Mouse (Mus musculus) neural tube, embryonic 12.5 days (tissue): ENCODE data around the gene Dhrs11. TPM values are rescaled to one million over a fixed set of nuclear protein-coding genes. Genes with fewer than 3 reads are reported as not detected.
A peak's percentile ranks its signal among the peaks of the same experiment; 100 is the strongest.
"Not testable (repeated sequence)": the region's sequence is repeated elsewhere in the genome, so short reads cannot be mapped to it uniquely, and the experiment has no call there.

Experiments used
- ATAC-seq: fragments of 200-750 bp; cut with Nextera tagmentation; 2 replicates; pipeline ENCODE4 v1.8.0; 2017; ENCODE audit warnings: low read depth, mild to moderate bottlenecking, moderate TSS enrichment, moderate library complexity; ENCODE audit not compliant: low FRiP score
- H3K27ac ChIP-seq: fragments of 300-500 bp; sonication (generic); 2 replicates; pipeline ENCODE4 v1.5.1; 2016
- H3K27me3 ChIP-seq: fragments of 300-500 bp; sonication (generic); replicated peaks from 2 replicates; pipeline ENCODE4 v1.6.1; 2016; ENCODE audit warnings: mild to moderate bottlenecking
- H3K36me3 ChIP-seq: fragments of 300-500 bp; sonication (generic); 2 replicates; pipeline ENCODE4 v1.6.1; 2016; ENCODE audit warnings: mild to moderate bottlenecking
- H3K4me1 ChIP-seq: fragments of 300-500 bp; sonication (generic); 2 replicates; pipeline ENCODE4 v1.6.1; 2016
- H3K4me2 ChIP-seq: fragments of 300-500 bp; sonication (generic); replicated peaks from 2 replicates; pipeline ENCODE4 v1.6.1; 2016; ENCODE audit warnings: mild to moderate bottlenecking
- H3K4me3 ChIP-seq: fragments of 300-500 bp; sonication (generic); 2 replicates; pipeline ENCODE4 v1.5.1; 2016
- H3K9ac ChIP-seq: fragments of 300-500 bp; sonication (generic); 2 replicates; pipeline ENCODE4 v1.6.1; 2016; ENCODE audit warnings: mild to moderate bottlenecking
- H3K9me3 ChIP-seq: fragments of 300-500 bp; sonication (generic); 2 replicates; pipeline ENCODE4 v1.6.1; 2016; ENCODE audit warnings: mild to moderate bottlenecking
- WGBS: fragments of 180-500 bp; shearing (Covaris S2); methylation state at CpG from one replicate; pipeline ENCODE4 v1.1.7; 2016; 5-methylcytosine and 5-hydroxymethylcytosine counted together
- polyA plus RNA-seq: library from polyadenylated mRNA; unstranded; fragments of >200 nt; fragmentation: Nextera tagmentation; extraction: Ambion mirVana; gene quantifications from 2 replicates; pipeline ENCODE4 v1.2.1, GENCODE M21; 2016

Gene Dhrs11
- polyA plus RNA-seq, 1 experiment from 2014 or later: 8.9 TPM

GRCm38 (mm10) chr11:84847475-84848090 lies 18.8 kb upstream of the Dhrs11 start:
- Histone ChIP-seq H3K9me3 (no peaks in the 10 kb centered on the region), H3K4me2 (no peak overlapping the region), H3K4me1 (no peaks in the 10 kb centered on the region), H3K36me3 (peaks cover 57% of the 10 kb centered on the region), H3K4me3 (no peak overlapping the region), H3K9ac (no peak overlapping the region), H3K27me3 (no peaks in the 10 kb centered on the region), H3K27ac (no peak overlapping the region)
- ATAC-seq: no peak
- whole genome bisulfite sequencing: 77% methylated on average over 7 of the region's 7 CpGs

GRCm38 (mm10) chr11:84846741-84847474 lies 18.1 kb upstream of the Dhrs11 start:
- H3K27me3 ChIP-seq: no peaks in the 10 kb centered on the region
- H3K4me3 ChIP-seq: no peak overlapping the region
- no peaks in the 10 kb centered on the region for H3K4me1 ChIP-seq
- H3K9me3 ChIP-seq: no peaks in the 10 kb centered on the region
- peaks cover 51% of the 10 kb centered on the region for H3K36me3 ChIP-seq
- ATAC-seq: no peak
- no peak overlapping the region for H3K4me2 ChIP-seq
- WGBS: 94% methylated on average over 15 of the region's 15 CpGs
- H3K27ac ChIP-seq: no peak overlapping the region
- no peak overlapping the region for H3K9ac ChIP-seq

GRCm38 (mm10) chr11:84839330-84839729 lies 10.5 kb upstream of the Dhrs11 start:
- Histone ChIP-seq H3K27ac (no peak overlapping the region), H3K36me3 (peaks cover 59% of the 10 kb centered on the region), H3K27me3 (no peaks in the 10 kb centered on the region), H3K9ac (no peak overlapping the region), H3K4me3 (no peak overlapping the region), H3K4me1 (no peaks in the 10 kb centered on the region), H3K4me2 (no peak overlapping the region), H3K9me3 (no peaks in the 10 kb centered on the region)
- WGBS: 93% methylated on average over 2 of the region's 2 CpGs
- ATAC-seq: no peak

GRCm38 (mm10) chr11:84829495-84829894 lies 701 bp upstream of the Dhrs11 start:
- not testable (repeated sequence) for ATAC-seq, H3K9me3 ChIP-seq, H3K27me3 ChIP-seq, H3K4me1 ChIP-seq
- Histone ChIP-seq H3K27ac (0 out of 2 replicates have a peak overlapping the region, but pooled peaks have one; percentile 1), H3K4me2 (peak overlapping the region; percentile 95), H3K4me3 (peak overlapping the region; percentile 57), H3K9ac (peak overlapping the region; percentile 77), H3K36me3 (peaks cover 29% of the 10 kb centered on the region)
- 82% methylated on average over 11 of the region's 11 CpGs for WGBS

- H3K4me3 ChIP-seq: peak overlapping the region; percentile 57
- peak overlapping the region; percentile 95 for H3K4me2 ChIP-seq
- no peaks in the 10 kb centered on the region for H3K27me3 ChIP-seq
- H3K9me3 ChIP-seq: no peaks in the 10 kb centered on the region
- no peak overlapping the region for H3K9ac ChIP-seq
- ATAC-seq: no peak
- H3K27ac ChIP-seq: no peak overlapping the region
- H3K4me1 ChIP-seq: peaks cover 6% of the 10 kb centered on the region; the same call in 1 of the 2 replicates
- 48% methylated on average over 3 of the region's 3 CpGs for WGBS
- H3K36me3 ChIP-seq: peaks cover 16% of the 10 kb centered on the region
These were observed 792 bp downstream of the Dhrs11 start for GRCm38 (mm10) chr11:84827901-84828503.

- ATAC-seq: no peak
- no peak overlapping the region for H3K4me3 ChIP-seq
These were observed 1.3 kb downstream of the Dhrs11 start for GRCm38 (mm10) chr11:84827492-84827891.

GRCm38 (mm10) chr11:84826185-84826584 lies 2.6 kb downstream of the Dhrs11 start:
- no peak for ATAC-seq
- Histone ChIP-seq H3K9ac (no peak overlapping the region), H3K4me1 (peaks cover 6% of the 10 kb centered on the region; the same call in 1 of the 2 replicates), H3K27ac (no peak overlapping the region), H3K27me3 (no peaks in the 10 kb centered on the region), H3K4me3 (no peak overlapping the region), H3K36me3 (0 out of 2 replicates have a peak, but pooled peaks cover 3% of the 10 kb centered on the region), H3K4me2 (no peak overlapping the region), H3K9me3 (no peaks in the 10 kb centered on the region)
- WGBS: 76% methylated on average over 3 of the region's 3 CpGs

More at GRCm38 (mm10) chr11:84827492-84827891, 1.3 kb downstream of the Dhrs11 start:
- Histone ChIP-seq H3K27ac (no peak overlapping the region), H3K4me1 (peaks cover 6% of the 10 kb centered on the region; the same call in 1 of the 2 replicates), H3K4me2 (no peak overlapping the region), H3K9me3 (no peaks in the 10 kb centered on the region), H3K9ac (no peak overlapping the region), H3K36me3 (peaks cover 11% of the 10 kb centered on the region), H3K27me3 (no peaks in the 10 kb centered on the region)

GRCm38 (mm10) chr11:84825261-84825807 lies 3.5 kb downstream of the Dhrs11 start:
- peaks cover 6% of the 10 kb centered on the region; the same call in 1 of the 2 replicates for H3K4me1 ChIP-seq
- no peaks in the 10 kb centered on the region for H3K27me3 ChIP-seq
- H3K4me2 ChIP-seq: no peak overlapping the region
- 88% methylated on average over 10 of the region's 10 CpGs for WGBS
- no peaks in the 10 kb centered on the region for H3K9me3 ChIP-seq
- H3K9ac ChIP-seq: no peak overlapping the region
- H3K36me3 ChIP-seq: no peaks in the 10 kb centered on the region
- H3K27ac ChIP-seq: no peak overlapping the region
- H3K4me3 ChIP-seq: no peak overlapping the region
- no peak for ATAC-seq

- WGBS: 78% methylated on average over 10 of the region's 10 CpGs
- no peak for ATAC-seq
- Histone ChIP-seq H3K9me3 (no peaks in the 10 kb centered on the region), H3K4me1 (peaks cover 6% of the 10 kb centered on the region), H3K9ac (no peak overlapping the region), H3K27ac (no peak overlapping the region), H3K36me3 (no peaks in the 10 kb centered on the region), H3K4me3 (no peak overlapping the region), H3K27me3 (no peaks in the 10 kb centered on the region), H3K4me2 (no peak overlapping the region)
These were observed 5.3 kb downstream of the Dhrs11 start for GRCm38 (mm10) chr11:84823484-84823897.

GRCm38 (mm10) chr11:84822487-84822886 lies 6.3 kb downstream of the Dhrs11 start:
- H3K27me3 ChIP-seq: no peaks in the 10 kb centered on the region
- no peaks in the 10 kb centered on the region for H3K9me3 ChIP-seq
- 80% methylated on average over 5 of the region's 5 CpGs for WGBS
- no peak overlapping the region for H3K4me3 ChIP-seq
- ATAC-seq: no peak
- H3K4me1 ChIP-seq: peaks cover 7% of the 10 kb centered on the region
- H3K4me2 ChIP-seq: no peak overlapping the region
- no peaks in the 10 kb centered on the region for H3K36me3 ChIP-seq
- H3K27ac ChIP-seq: no peak overlapping the region
- no peak overlapping the region for H3K9ac ChIP-seq

GRCm38 (mm10) chr11:84821131-84821770 lies 7.5 kb downstream of the Dhrs11 start:
- Histone ChIP-seq H3K9ac (no peak overlapping the region), H3K4me3 (no peak overlapping the region), H3K4me2 (no peak overlapping the region), H3K36me3 (no peaks in the 10 kb centered on the region), H3K9me3 (no peaks in the 10 kb centered on the region), H3K27me3 (no peaks in the 10 kb centered on the region), H3K4me1 (peaks cover 7% of the 10 kb centered on the region), H3K27ac (no peak overlapping the region)
- no peak for ATAC-seq
- WGBS: 87% methylated on average over 9 of the region's 9 CpGs
